Mouse (Mus musculus): ENCODE results near the gene Kirrel2. TPM values are rescaled to one million over a fixed set of nuclear protein-coding genes. Genes with fewer than 3 reads are reported as not detected.

The Kirrel2 gene
- polyA plus RNA-seq, 1 experiment from 2014 or later, result 1.7 TPM

Other genes with a start within 250 kb of the Kirrel2 start
- 155 and 162 TPM in 2 replicates for gene Polr2i, start 225.7 kb downstream of the Kirrel2 start, polyA plus RNA-seq (2016; fragmentation: Nextera tagmentation; extraction: Ambion mirVana)
- 274 and 283 TPM in 2 replicates for gene Tbcb, start 225.4 kb downstream of the Kirrel2 start, polyA plus RNA-seq (2016; fragmentation: Nextera tagmentation; extraction: Ambion mirVana)
- gene Ovol3, start 222.0 kb downstream of the Kirrel2 start, polyA plus RNA-seq (2016; fragmentation: Nextera tagmentation; extraction: Ambion mirVana), result not detected in 2 replicates
- 0.32 and 0.55 TPM in 2 replicates for gene Thap8, start 177.6 kb downstream of the Kirrel2 start, polyA plus RNA-seq (2016; fragmentation: Nextera tagmentation; extraction: Ambion mirVana)
- gene Wdr62, start 177.3 kb downstream of the Kirrel2 start, polyA plus RNA-seq (2016; fragmentation: Nextera tagmentation; extraction: Ambion mirVana), result 18.0 and 21.6 TPM in 2 replicates
- gene Clip3, start 166.0 kb downstream of the Kirrel2 start, polyA plus RNA-seq (2016; fragmentation: Nextera tagmentation; extraction: Ambion mirVana), result 54.9 and 76.3 TPM in 2 replicates
- 95.4 and 96.9 TPM in 2 replicates for gene Alkbh6, start 149.0 kb downstream of the Kirrel2 start, polyA plus RNA-seq (2016; fragmentation: Nextera tagmentation; extraction: Ambion mirVana)
- gene Syne4, start 142.9 kb downstream of the Kirrel2 start, polyA plus RNA-seq (2016; fragmentation: Nextera tagmentation; extraction: Ambion mirVana), result 13.7 and 14.8 TPM in 2 replicates
- gene E130208F15Rik, start 135.9 kb downstream of the Kirrel2 start, polyA plus RNA-seq (2016; fragmentation: Nextera tagmentation; extraction: Ambion mirVana), result 2.6 and 4.6 TPM in 2 replicates
- gene Sdhaf1, start 133.8 kb downstream of the Kirrel2 start, polyA plus RNA-seq (2016; fragmentation: Nextera tagmentation; extraction: Ambion mirVana), result 19.3 and 22.5 TPM in 2 replicates
- gene Lrfn3, start 94.9 kb downstream of the Kirrel2 start, polyA plus RNA-seq (2016; fragmentation: Nextera tagmentation; extraction: Ambion mirVana), result 5.4 and 6.2 TPM in 2 replicates
- 15.7 and 19.6 TPM in 2 replicates for gene Tyrobp, start 43.9 kb downstream of the Kirrel2 start, polyA plus RNA-seq (2016; fragmentation: Nextera tagmentation; extraction: Ambion mirVana)
- 0.35 TPM in 1 of 2 replicates, not detected in the other for gene Hcst, start 37.8 kb downstream of the Kirrel2 start, polyA plus RNA-seq (2016; fragmentation: Nextera tagmentation; extraction: Ambion mirVana)
- 1.4 and 1.5 TPM in 2 replicates for gene Nfkbid, start 36.0 kb downstream of the Kirrel2 start, polyA plus RNA-seq (2016; fragmentation: Nextera tagmentation; extraction: Ambion mirVana)
- gene Aplp1, start 12.2 kb downstream of the Kirrel2 start, polyA plus RNA-seq (2016; fragmentation: Nextera tagmentation; extraction: Ambion mirVana), result 69.6 and 124 TPM in 2 replicates
- 0.16 and 0.23 TPM in 2 replicates for gene Nphs1, start 625 bp upstream of the Kirrel2 start, polyA plus RNA-seq (2016; fragmentation: Nextera tagmentation; extraction: Ambion mirVana)
- not detected in 2 replicates for gene Prodh2, start 35.9 kb upstream of the Kirrel2 start, polyA plus RNA-seq (2016; fragmentation: Nextera tagmentation; extraction: Ambion mirVana)
- 36.6 and 62.0 TPM in 2 replicates for gene Arhgap33, start 77.4 kb upstream of the Kirrel2 start, polyA plus RNA-seq (2016; fragmentation: Nextera tagmentation; extraction: Ambion mirVana)
- gene Hspb6, start 94.5 kb upstream of the Kirrel2 start, polyA plus RNA-seq (2016; fragmentation: Nextera tagmentation; extraction: Ambion mirVana), result 6.1 and 6.2 TPM in 2 replicates
- gene Proser3, start 94.6 kb upstream of the Kirrel2 start, polyA plus RNA-seq (2016; fragmentation: Nextera tagmentation; extraction: Ambion mirVana), result 13.4 and 17.1 TPM in 2 replicates
- gene Lin37, start 102.1 kb upstream of the Kirrel2 start, polyA plus RNA-seq (2016; fragmentation: Nextera tagmentation; extraction: Ambion mirVana), result 45.9 and 46.7 TPM in 2 replicates
- 93.2 and 99.5 TPM in 2 replicates for gene U2af1l4, start 105.6 kb upstream of the Kirrel2 start, polyA plus RNA-seq (2016; fragmentation: Nextera tagmentation; extraction: Ambion mirVana)
- 17.0 and 19.6 TPM in 2 replicates for gene Gm49396, start 105.7 kb upstream of the Kirrel2 start, polyA plus RNA-seq (2016; fragmentation: Nextera tagmentation; extraction: Ambion mirVana)
- 131 and 133 TPM in 2 replicates for gene Psenen, start 105.9 kb upstream of the Kirrel2 start, polyA plus RNA-seq (2016; fragmentation: Nextera tagmentation; extraction: Ambion mirVana)
- gene Igflr1, start 107.7 kb upstream of the Kirrel2 start, polyA plus RNA-seq (2016; fragmentation: Nextera tagmentation; extraction: Ambion mirVana), result 4.4 and 7.2 TPM in 2 replicates
- gene Kmt2b, start 131.0 kb upstream of the Kirrel2 start, polyA plus RNA-seq (2016; fragmentation: Nextera tagmentation; extraction: Ambion mirVana), result 7.4 and 10.6 TPM in 2 replicates
- 0.26 and 0.61 TPM in 2 replicates for gene Zbtb32, start 141.2 kb upstream of the Kirrel2 start, polyA plus RNA-seq (2016; fragmentation: Nextera tagmentation; extraction: Ambion mirVana)
- 0.44 and 0.79 TPM in 2 replicates for gene Upk1a, start 155.2 kb upstream of the Kirrel2 start, polyA plus RNA-seq (2016; fragmentation: Nextera tagmentation; extraction: Ambion mirVana)
- gene Cox6b1, start 168.5 kb upstream of the Kirrel2 start, polyA plus RNA-seq (2016; fragmentation: Nextera tagmentation; extraction: Ambion mirVana), result 779 and 792 TPM in 2 replicates
- gene Etv2, start 178.2 kb upstream of the Kirrel2 start, polyA plus RNA-seq (2016; fragmentation: Nextera tagmentation; extraction: Ambion mirVana), result not detected in 2 replicates
- gene Rbm42, start 192.6 kb upstream of the Kirrel2 start, polyA plus RNA-seq (2016; fragmentation: Nextera tagmentation; extraction: Ambion mirVana), result 140 and 145 TPM in 2 replicates
- gene Haus5, start 207.3 kb upstream of the Kirrel2 start, polyA plus RNA-seq (2016; fragmentation: Nextera tagmentation; extraction: Ambion mirVana), result 79.8 and 84.0 TPM in 2 replicates
- not detected in 2 replicates for gene Pmis2, start 213.9 kb upstream of the Kirrel2 start, polyA plus RNA-seq (2016; fragmentation: Nextera tagmentation; extraction: Ambion mirVana)
- not detected in 2 replicates for gene 2200002J24Rik, start 241.2 kb upstream of the Kirrel2 start, polyA plus RNA-seq (2016; fragmentation: Nextera tagmentation; extraction: Ambion mirVana)